Mouse (Mus musculus) stomach, embryonic 14.5 days (tissue): Measurements from ENCODE around the gene Mrtfb. TPM values are rescaled to one million over a fixed set of nuclear protein-coding genes. Genes with fewer than 3 reads are reported as not detected.

Experiments used
- ATAC-seq: fragments of 200-750 bp; cut with Nextera tagmentation; 2 replicates; pipeline ENCODE4 v1.8.0; 2017; ENCODE audit warnings: low read depth, moderate TSS enrichment; ENCODE audit not compliant: insufficient number of reproducible peaks, insufficient read depth, low FRiP score
- H3K27ac ChIP-seq: fragments of 300-500 bp; sonication (generic); 2 replicates; pipeline ENCODE4 v1.5.1; 2014; ENCODE audit warnings: mild to moderate bottlenecking, low read length, moderate library complexity, mixed read lengths
- H3K27me3 ChIP-seq: fragments of 300-500 bp; sonication (generic); 2 replicates; pipeline ENCODE4 v1.6.1; 2014; ENCODE audit warnings: low read length, control low read depth, mixed read lengths; ENCODE audit not compliant: control insufficient read depth, insufficient read depth
- H3K36me3 ChIP-seq: fragments of 300-500 bp; sonication (generic); 2 replicates; pipeline ENCODE4 v1.6.1; 2014; ENCODE audit warnings: mild to moderate bottlenecking, control low read depth, low read length, moderate library complexity, mixed read lengths; ENCODE audit not compliant: control insufficient read depth, insufficient read depth
- H3K4me1 ChIP-seq: fragments of 300-500 bp; sonication (generic); 2 replicates; pipeline ENCODE4 v1.6.1; 2014; ENCODE audit warnings: low read length, control low read depth, mixed read lengths; ENCODE audit not compliant: control insufficient read depth, insufficient read depth
- H3K4me2 ChIP-seq: fragments of 300-500 bp; sonication (generic); replicated peaks from 2 replicates; pipeline ENCODE4 v1.6.1; 2014; ENCODE audit warnings: low read depth, low read length, control low read depth
- H3K4me3 ChIP-seq: fragments of 300-500 bp; sonication (generic); 2 replicates; pipeline ENCODE4 v1.5.1; 2014; ENCODE audit warnings: low read depth, low read length, control low read depth
- H3K9ac ChIP-seq: fragments of 300-500 bp; sonication (generic); replicated peaks from 2 replicates; pipeline ENCODE4 v1.6.1; 2014; ENCODE audit warnings: low read depth, mild to moderate bottlenecking, control low read depth, low read length, moderate library complexity, mixed read lengths
- H3K9me3 ChIP-seq: fragments of 300-500 bp; sonication (generic); 2 replicates; pipeline ENCODE4 v1.6.1; 2016; ENCODE audit warnings: low read depth, low read length, control low read depth; ENCODE audit not compliant: control insufficient read depth
- WGBS: fragments of 180-500 bp; shearing (Covaris S2); extraction: QIAGEN DNeasy Blood & Tissue Kit; methylation state at CpG from one replicate; pipeline ENCODE4 v1.1.7; 2014; 5-methylcytosine and 5-hydroxymethylcytosine counted together
- polyA plus RNA-seq: library from polyadenylated mRNA; unstranded; fragments of >200 nt; fragmentation: Nextera tagmentation; extraction: Ambion mirVana; gene quantifications from 2 replicates; pipeline ENCODE4 v1.2.1, GENCODE M21; 2014

Gene Mrtfb
- polyA plus RNA-seq: 33.3 and 33.4 TPM in 2 replicates

DNA sequence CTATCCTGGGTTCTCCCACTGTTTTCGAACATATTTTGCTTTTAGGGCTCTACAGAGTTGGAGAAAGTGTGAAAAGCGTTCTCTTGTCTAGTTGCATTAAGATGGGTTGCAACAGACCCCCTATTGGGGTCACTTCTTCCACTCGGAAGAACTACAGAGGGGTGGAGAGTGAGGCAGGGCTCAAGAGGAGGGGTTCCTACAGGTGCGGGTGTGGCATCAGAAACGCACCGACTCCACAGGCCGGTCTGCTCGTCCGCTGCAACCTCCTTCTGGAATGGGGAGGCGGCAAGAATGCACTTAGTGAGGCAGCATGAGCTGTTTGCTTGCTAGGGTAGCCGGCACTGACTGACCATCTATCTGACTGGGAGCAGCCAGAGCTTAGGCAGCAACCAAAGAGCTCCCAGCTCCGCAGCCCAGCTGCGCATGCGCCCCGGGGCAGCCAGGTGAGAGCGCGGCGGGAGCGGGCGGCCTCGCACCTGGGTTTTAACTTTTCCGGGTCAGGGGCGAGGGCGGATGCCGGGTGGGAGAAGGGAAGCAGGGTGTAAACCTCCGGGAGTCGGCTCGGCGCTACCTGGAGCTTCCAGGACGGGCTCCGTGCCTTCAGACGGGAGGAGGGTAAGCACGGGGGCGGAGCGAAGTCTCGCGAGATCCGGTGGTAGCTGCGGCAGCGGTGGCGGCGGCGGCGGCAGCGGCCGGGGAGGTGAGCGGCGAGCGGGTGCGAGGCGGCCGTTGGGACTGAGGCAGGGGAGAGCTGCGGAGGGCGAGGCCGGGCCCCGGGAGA, at the start of gene Mrtfb:
TSS of gene Mrtfb (plus strand) at position 627 of the 781 bp plus-strand sequence.
- peak within 1 kb of the TSS; percentile 89 for H3K4me3 ChIP-seq
- H3K27ac ChIP-seq: peak within 1 kb of the TSS; percentile 84
- H3K4me2 ChIP-seq: peak within 1 kb of the TSS; percentile 66
- peak; percentile 90 for ATAC-seq
- H3K9me3 ChIP-seq: no peaks in the 10 kb centered on the region
- no peaks in the 10 kb centered on the region for H3K27me3 ChIP-seq
- H3K36me3 ChIP-seq: no peaks in the 10 kb centered on the region
- 1% methylated on average over 51 of the region's 56 CpGs for WGBS
- H3K4me1 ChIP-seq: peaks cover 17% of the 10 kb centered on the region; the same call in 1 of the 2 replicates
- H3K9ac ChIP-seq: peak within 1 kb of the TSS; percentile 90

DNA sequence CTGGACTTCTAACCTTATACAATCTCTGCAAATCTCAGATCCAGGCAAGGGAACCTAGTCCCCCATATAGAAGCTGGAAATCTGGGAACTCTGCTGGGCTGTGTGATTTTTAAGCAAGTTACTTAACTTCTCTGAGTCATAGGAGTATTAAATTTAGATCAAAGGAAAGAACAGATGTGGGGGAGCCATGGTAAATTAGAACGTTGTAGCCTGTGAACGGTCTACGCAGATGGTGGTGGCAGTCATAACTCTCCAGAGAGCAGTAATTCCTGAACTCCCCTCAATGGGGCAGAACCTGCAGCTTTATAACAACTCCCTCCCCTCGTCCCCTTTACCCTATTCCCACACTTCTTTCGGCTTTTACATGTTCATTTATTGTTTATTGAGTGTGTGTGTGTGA, 48.6 kb upstream of the Mrtfb start:
- no peak for ATAC-seq
- Histone ChIP-seq H3K36me3 (no peaks in the 10 kb centered on the region), H3K4me3 (no peak overlapping the region), H3K27me3 (no peaks in the 10 kb centered on the region), H3K4me1 (peaks cover 5% of the 10 kb centered on the region; the same call in 1 of the 2 replicates), H3K4me2 (no peak overlapping the region), H3K9me3 (no peaks in the 10 kb centered on the region), H3K9ac (no peak overlapping the region), H3K27ac (no peak overlapping the region)
- 70% methylated on average over 5 of the region's 5 CpGs for WGBS

DNA sequence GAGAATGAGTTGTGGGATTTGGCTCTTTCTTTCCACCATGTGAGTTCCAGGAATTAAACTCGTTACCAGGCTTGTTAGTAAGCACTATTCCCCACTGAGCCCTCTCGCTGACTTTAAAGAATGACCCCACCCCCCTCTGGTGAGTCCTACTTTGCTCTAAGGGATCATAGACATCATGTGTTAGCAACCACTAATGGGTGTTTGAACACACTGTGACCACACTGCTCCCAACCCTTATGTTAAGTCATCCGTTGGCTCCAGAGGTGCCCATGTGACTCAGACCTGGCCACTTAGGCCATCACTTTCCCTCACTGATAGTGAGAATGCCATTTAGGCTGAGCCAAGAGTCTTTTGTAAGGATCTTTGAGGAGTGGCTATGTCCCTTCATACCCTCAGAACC, 48.2 kb upstream of the Mrtfb start:
- Histone ChIP-seq H3K27me3 (no peaks in the 10 kb centered on the region), H3K4me1 (peaks cover 5% of the 10 kb centered on the region; the same call in 1 of the 2 replicates), H3K36me3 (no peaks in the 10 kb centered on the region), H3K4me3 (no peak overlapping the region), H3K9me3 (no peaks in the 10 kb centered on the region), H3K27ac (no peak overlapping the region), H3K4me2 (no peak overlapping the region), H3K9ac (no peak overlapping the region)
- 53% methylated on average over 3 of the region's 3 CpGs for WGBS
- no peak for ATAC-seq

DNA sequence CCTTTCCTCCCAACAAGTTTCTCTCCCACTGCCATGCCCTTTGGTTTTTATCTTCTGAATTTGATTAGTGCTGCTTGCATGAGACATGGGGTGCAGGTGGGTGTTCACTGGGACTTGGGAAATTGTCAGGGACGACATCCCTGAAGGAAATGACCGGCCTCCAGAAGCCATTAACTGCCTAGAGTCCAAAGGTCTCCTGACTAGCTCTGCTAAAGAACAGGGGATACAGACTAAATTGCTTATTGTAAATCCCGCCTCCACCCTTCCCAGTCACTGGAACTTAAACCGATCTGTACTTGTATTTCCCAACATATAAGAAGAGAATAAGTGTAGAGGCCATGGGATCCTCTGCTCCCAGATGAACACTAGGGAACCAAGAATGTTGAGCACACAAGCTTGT, 43.5 kb upstream of the Mrtfb start:
- Histone ChIP-seq H3K4me2 (no peak overlapping the region), H3K4me3 (no peak overlapping the region), H3K27me3 (no peaks in the 10 kb centered on the region), H3K27ac (no peak overlapping the region), H3K9ac (no peak overlapping the region), H3K4me1 (0 out of 2 replicates have a peak, but pooled peaks cover 5% of the 10 kb centered on the region), H3K9me3 (no peaks in the 10 kb centered on the region), H3K36me3 (no peaks in the 10 kb centered on the region)
- no peak for ATAC-seq
- 68% methylated on average over 4 of the region's 4 CpGs for WGBS

DNA sequence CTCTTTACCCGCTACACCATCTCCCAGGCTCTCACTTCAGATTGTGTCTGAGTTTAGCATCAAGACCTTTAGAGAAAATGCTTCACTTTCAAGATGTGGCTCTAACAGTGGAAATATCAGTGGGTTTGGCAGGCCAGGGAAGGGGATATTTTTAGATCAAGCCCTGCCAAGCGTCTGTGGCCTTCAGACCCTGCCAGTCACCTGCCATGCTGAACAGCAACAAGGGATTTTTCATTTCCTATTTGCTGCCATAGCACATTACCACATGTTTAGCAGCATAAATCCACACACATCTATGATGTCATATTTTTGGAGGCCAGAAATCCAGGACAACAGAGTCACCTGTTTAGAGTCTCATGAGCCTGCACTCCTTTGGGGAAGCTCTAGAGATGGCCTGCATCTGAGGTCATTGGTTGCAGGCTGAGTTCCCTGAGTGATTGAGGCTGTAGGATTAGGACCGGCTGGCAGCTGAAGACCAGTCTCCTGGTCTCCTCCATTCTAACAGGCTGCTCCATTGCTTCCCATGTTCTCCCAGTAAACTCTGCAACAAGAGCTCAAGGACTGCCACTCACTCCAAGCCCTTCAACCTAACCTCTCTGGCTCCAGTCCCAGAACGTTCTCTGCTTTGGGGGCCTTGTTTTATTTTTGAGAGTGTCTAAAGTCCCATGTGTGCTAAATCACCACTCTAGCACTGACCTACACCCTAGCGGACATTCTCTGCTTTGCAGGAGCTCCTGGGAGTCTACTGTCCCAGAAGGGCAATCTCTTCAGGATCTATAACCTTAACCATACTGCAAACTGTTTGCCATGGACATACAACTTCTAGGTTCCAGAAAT, 39.9 kb upstream of the Mrtfb start:
- peak; percentile 37; the same call in 1 of the 2 replicates for ATAC-seq
- Histone ChIP-seq H3K4me2 (no peak overlapping the region), H3K4me3 (no peak overlapping the region), H3K27ac (no peak overlapping the region), H3K27me3 (no peaks in the 10 kb centered on the region), H3K9ac (no peak overlapping the region), H3K4me1 (0 out of 2 replicates have a peak, but pooled peaks cover 5% of the 10 kb centered on the region), H3K9me3 (no peaks in the 10 kb centered on the region), H3K36me3 (no peaks in the 10 kb centered on the region)
- 66% methylated on average over 5 of the region's 5 CpGs for WGBS

DNA sequence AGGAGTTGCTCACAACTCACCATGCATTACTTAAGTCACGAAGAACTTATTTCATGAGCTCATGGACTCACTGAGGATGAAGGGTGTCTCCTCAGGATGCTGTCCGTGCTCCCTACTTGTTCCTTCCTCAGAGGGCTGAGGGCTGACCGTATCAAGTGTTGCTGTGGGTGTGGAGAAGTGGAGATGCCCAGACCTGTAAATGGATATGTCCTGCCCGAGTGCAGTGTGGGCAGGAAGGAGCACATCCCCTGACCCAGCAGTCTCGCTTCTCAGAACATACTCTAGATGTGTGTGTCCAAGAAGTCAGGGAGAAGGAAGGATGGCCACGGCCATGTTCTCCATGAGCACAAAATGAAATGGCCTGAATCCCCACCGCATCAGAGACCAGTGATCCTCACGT, 38.3 kb upstream of the Mrtfb start:
- H3K4me2 ChIP-seq: no peak overlapping the region
- H3K9ac ChIP-seq: no peak overlapping the region
- 0 out of 2 replicates have a peak, but pooled peaks cover 5% of the 10 kb centered on the region for H3K4me1 ChIP-seq
- no peak overlapping the region for H3K27ac ChIP-seq
- no peak overlapping the region for H3K4me3 ChIP-seq
- ATAC-seq: no peak
- 69% methylated on average over 8 of the region's 8 CpGs for WGBS
- no peaks in the 10 kb centered on the region for H3K9me3 ChIP-seq
- no peaks in the 10 kb centered on the region for H3K27me3 ChIP-seq
- no peaks in the 10 kb centered on the region for H3K36me3 ChIP-seq

DNA sequence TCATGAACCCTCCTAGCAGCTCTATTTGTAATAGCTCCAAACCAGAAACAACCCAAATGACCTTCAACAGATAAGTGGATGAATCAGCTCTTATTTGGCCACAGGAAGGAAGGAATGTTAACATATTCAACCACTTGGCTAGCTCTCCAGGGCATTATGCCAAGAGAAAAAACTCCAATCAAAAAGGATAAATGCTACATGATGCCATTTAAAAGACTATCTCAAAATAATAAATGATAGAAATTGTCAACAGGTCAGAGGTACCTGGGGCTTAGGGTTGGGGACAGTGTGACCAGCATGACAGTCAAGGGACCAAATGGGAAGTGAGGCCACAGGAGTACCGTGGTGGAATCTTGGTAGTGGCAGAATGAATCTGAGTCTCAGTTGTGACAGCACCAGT, 34.8 kb upstream of the Mrtfb start:
- no peaks in the 10 kb centered on the region for H3K9me3 ChIP-seq
- no peak overlapping the region for H3K4me3 ChIP-seq
- no peak overlapping the region for H3K27ac ChIP-seq
- no peaks in the 10 kb centered on the region for H3K27me3 ChIP-seq
- H3K4me2 ChIP-seq: no peak overlapping the region
- WGBS: 71% methylated on average over 1 of the region's 1 CpGs
- no peak for ATAC-seq
- H3K4me1 ChIP-seq: no peaks in the 10 kb centered on the region
- no peak overlapping the region for H3K9ac ChIP-seq
- H3K36me3 ChIP-seq: no peaks in the 10 kb centered on the region

DNA sequence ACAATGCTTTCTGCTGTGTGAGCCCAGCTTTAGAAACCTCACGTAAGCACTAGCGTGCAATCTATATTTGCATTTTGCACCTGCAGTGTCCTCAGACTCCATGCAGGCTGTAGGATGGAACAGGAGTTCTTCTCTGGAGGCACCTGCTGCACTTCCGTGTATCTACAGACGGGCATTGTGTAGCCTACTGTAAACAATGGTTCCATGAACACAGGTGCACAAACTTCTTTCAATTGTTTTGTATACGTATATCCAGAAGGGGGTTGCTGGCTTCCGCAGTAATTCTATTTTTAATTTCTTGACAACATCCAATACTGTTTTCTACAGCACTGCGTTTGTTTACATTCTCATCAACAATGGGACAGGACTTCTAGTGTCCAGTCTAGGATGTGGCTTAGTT, 24.2 kb upstream of the Mrtfb start:
- no peaks in the 10 kb centered on the region for H3K27me3 ChIP-seq
- ATAC-seq: no peak
- no peak overlapping the region for H3K4me3 ChIP-seq
- no peak overlapping the region for H3K4me2 ChIP-seq
- no peaks in the 10 kb centered on the region for H3K36me3 ChIP-seq
- no peak overlapping the region for H3K9ac ChIP-seq
- peaks cover 9% of the 10 kb centered on the region; the same call in 1 of the 2 replicates for H3K4me1 ChIP-seq
- WGBS: 66% methylated on average over 7 of the region's 7 CpGs
- no peak overlapping the region for H3K27ac ChIP-seq
- H3K9me3 ChIP-seq: no peaks in the 10 kb centered on the region
